Mouse (Mus musculus) left cerebral cortex, postnatal 10 days (tissue): ENCODE measurements around the gene Dpm2. TPM values are rescaled to one million over a fixed set of nuclear protein-coding genes. Genes with fewer than 3 reads are reported as not detected.
A peak's percentile ranks its signal among the peaks of the same experiment; 100 is the strongest.

Source experiments
- DNase-seq, 2 experiments: peaks; one replicate each; pipeline ENCODE4 v3.0.0; 2021 to 2022; ENCODE audit warnings: low spot score in 2 of 2, mixed read lengths in 1 of 2; ENCODE audit errors: extremely low spot score in 1 of 2
- intact Hi-C: fragments of 180-260 bp; cut with DNase I; formaldehyde crosslinking; loops from one replicate; pipeline ENCODE4 v1.15.1; 2025
- total RNA-seq, 2 experiments: library from RNA; stranded (reverse); gene quantifications; 2 replicates each; pipeline ENCODE4 v1.2.3; 2021

Dpm2 gene
- total RNA-seq, 2 experiments from 2014 or later = 83.9 to 86.8 TPM

- DNase-seq = no peak
- intact Hi-C loops = no loop called here
Measured at GRCm38 (mm10) chr2:32541986-32542573, 28.6 kb upstream of the Dpm2 start.

GRCm38 (mm10) chr2:32543031-32543449 is 27.6 kb upstream of the Dpm2 start:
- DNase-seq = no peak
- intact Hi-C loops = no loop called here

- no peak for DNase-seq
- intact Hi-C loops = no loop called here
Measured at GRCm38 (mm10) chr2:32546951-32547350, 23.7 kb upstream of the Dpm2 start.

GRCm38 (mm10) chr2:32547380-32547779 is 23.3 kb upstream of the Dpm2 start:
- intact Hi-C loops = no loop called here
- DNase-seq = no peak

- intact Hi-C loops = no loop called here
Measured at GRCm38 (mm10) chr2:32547964-32548739, 22.5 kb upstream of the Dpm2 start.

GRCm38 (mm10) chr2:32549171-32549570 is 21.5 kb upstream of the Dpm2 start:
- intact Hi-C loops = no loop called here
- DNase-seq = no peak

More at GRCm38 (mm10) chr2:32547964-32548739, 22.5 kb upstream of the Dpm2 start:
- DNase-seq = no peak

- no peak for DNase-seq
- intact Hi-C loops = no loop called here
Measured at GRCm38 (mm10) chr2:32549764-32550163, 20.9 kb upstream of the Dpm2 start.

- DNase-seq = no peak
- intact Hi-C loops = no loop called here
Measured at GRCm38 (mm10) chr2:32551236-32551635, 19.4 kb upstream of the Dpm2 start.

- intact Hi-C loops = no loop called here
- DNase-seq = no peak
Measured at GRCm38 (mm10) chr2:32553592-32554148, 17.0 kb upstream of the Dpm2 start.

GRCm38 (mm10) chr2:32555484-32555883 is 15.2 kb upstream of the Dpm2 start:
- DNase-seq = no peak
- intact Hi-C loops = no loop called here

GRCm38 (mm10) chr2:32556019-32556418 is 14.6 kb upstream of the Dpm2 start:
- DNase-seq = no peak
- intact Hi-C loops = no loop called here

- intact Hi-C loops = no loop called here
- DNase-seq = peak; percentile 50 to 52
Measured at GRCm38 (mm10) chr2:32559570-32559969, 11.1 kb upstream of the Dpm2 start.

- peak; percentile 70 to 71 for DNase-seq
- intact Hi-C loops = loop anchor here (1.0 to 5.0 kb wide), 2 partner anchors 78 to 169 kb away; partner anchors contain the start of gene Ptges2
Measured at GRCm38 (mm10) chr2:32566536-32567063, 4.1 kb upstream of the Dpm2 start.

- intact Hi-C loops = loop anchor here (5.0 kb wide), 1 partner anchor 171 kb away; the partner anchor contains the start of gene Ptges2
- DNase-seq = peak in 1 of 2 experiments; percentile 64
Measured at GRCm38 (mm10) chr2:32568149-32568548, 2.5 kb upstream of the Dpm2 start.

GRCm38 (mm10) chr2:32568941-32569340 is 1.7 kb upstream of the Dpm2 start:
- no peak for DNase-seq
- intact Hi-C loops = loop anchor here (5.0 kb wide), 1 partner anchor 172 kb away; the partner anchor contains the start of gene Ptges2

- intact Hi-C loops = no loop called here
- DNase-seq = peak in 1 of 2 experiments; percentile 41
Measured at GRCm38 (mm10) chr2:32572196-32572595, 1.5 kb downstream of the Dpm2 start.

- intact Hi-C loops = no loop called here
Measured at GRCm38 (mm10) chr2:32574497-32574896, 3.8 kb downstream of the Dpm2 start, which contains the start of gene Pip5kl1. Pip5kl1 (plus strand) TSS chr2:32574797.

GRCm38 (mm10) chr2:32574901-32575585 is 4.4 kb downstream of the Dpm2 start:
- peak; percentile 59 to 78 for DNase-seq
- intact Hi-C loops = no loop called here

More at GRCm38 (mm10) chr2:32574497-32574896, 3.8 kb downstream of the Dpm2 start, which contains the start of gene Pip5kl1:
- no peak for DNase-seq
